Mouse (Mus musculus): Measurements from ENCODE around the gene Xrn2. TPM values are rescaled to one million over a fixed set of nuclear protein-coding genes. Genes with fewer than 3 reads are reported as not detected.
A peak's percentile ranks its signal among the peaks of the same experiment; 100 is the strongest.

The Xrn2 gene
- polyA plus RNA-seq (2016; fragmentation: Nextera tagmentation; extraction: Ambion mirVana): 89.4 and 89.7 TPM in 2 replicates

- peak; percentile 97 for DNase-seq (ENCODE audit: low spot score)
- H3K9me3 ChIP-seq: no peaks in the 10 kb centered on the region
- H3K27me3 ChIP-seq (replicated peaks; ENCODE audit: low read depth, poor library complexity, severe bottlenecking): no peaks in the 10 kb centered on the region
- H3K4me3 ChIP-seq: peak within 1 kb of the TSS; percentile 88
- peaks cover 21% of the 10 kb centered on the region for H3K4me1 ChIP-seq
- H3K27ac ChIP-seq (replicated peaks): peak within 1 kb of the TSS; percentile 98
- H3K36me3 ChIP-seq (replicated peaks): peaks cover 24% of the 10 kb centered on the region
- WGBS: under 1% methylated on average over 37 of the region's 37 CpGs
These were observed at the start of gene Xrn2 for GRCm38 (mm10) chr2:147012623-147013184. Xrn2 (plus strand) TSS chr2:147012996.

- 88% methylated on average over 3 of the region's 3 CpGs for WGBS
- Histone ChIP-seq H3K27ac (replicated peaks) (no peak overlapping the region), H3K27me3 (replicated peaks; ENCODE audit: low read depth, poor library complexity, severe bottlenecking) (no peaks in the 10 kb centered on the region), H3K9me3 (no peaks in the 10 kb centered on the region), H3K4me1 (no peaks in the 10 kb centered on the region), H3K36me3 (replicated peaks) (no peaks in the 10 kb centered on the region; the same call in 1 of the 2 replicates), H3K4me3 (no peak overlapping the region)
- no peak for DNase-seq (ENCODE audit: low spot score)
These were observed 37.8 kb upstream of the Xrn2 start for GRCm38 (mm10) chr2:146975024-146975423.

GRCm38 (mm10) chr2:146975453-146976028, 37.3 kb upstream of the Xrn2 start:
- no peaks in the 10 kb centered on the region for H3K9me3 ChIP-seq
- no peak for DNase-seq (ENCODE audit: low spot score)
- no peak overlapping the region for H3K4me3 ChIP-seq
- no peaks in the 10 kb centered on the region for H3K4me1 ChIP-seq
- H3K27ac ChIP-seq (replicated peaks): no peak overlapping the region
- no peaks in the 10 kb centered on the region for H3K27me3 ChIP-seq (replicated peaks; ENCODE audit: low read depth, poor library complexity, severe bottlenecking)
- no peaks in the 10 kb centered on the region; the same call in 1 of the 2 replicates for H3K36me3 ChIP-seq (replicated peaks)
- WGBS: 90% methylated on average over 3 of the region's 3 CpGs

GRCm38 (mm10) chr2:146982786-146983185, 30.0 kb upstream of the Xrn2 start:
- DNase-seq (ENCODE audit: low spot score): no peak

GRCm38 (mm10) chr2:146984831-146985230, 28.0 kb upstream of the Xrn2 start:
- Histone ChIP-seq H3K9me3 (no peaks in the 10 kb centered on the region), H3K27me3 (replicated peaks; ENCODE audit: low read depth, poor library complexity, severe bottlenecking) (no peaks in the 10 kb centered on the region), H3K36me3 (replicated peaks) (no peaks in the 10 kb centered on the region), H3K4me3 (no peak overlapping the region), H3K27ac (replicated peaks) (no peak overlapping the region), H3K4me1 (no peaks in the 10 kb centered on the region)
- no peak for DNase-seq (ENCODE audit: low spot score)
- WGBS: 92% methylated on average over 2 of the region's 2 CpGs

More at GRCm38 (mm10) chr2:146982786-146983185, 30.0 kb upstream of the Xrn2 start:
- no peaks in the 10 kb centered on the region for H3K27me3 ChIP-seq (replicated peaks; ENCODE audit: low read depth, poor library complexity, severe bottlenecking)
- H3K9me3 ChIP-seq: no peaks in the 10 kb centered on the region
- H3K4me3 ChIP-seq: no peak overlapping the region
- H3K36me3 ChIP-seq (replicated peaks): no peaks in the 10 kb centered on the region
- H3K27ac ChIP-seq (replicated peaks): no peak overlapping the region
- 91% methylated on average over 2 of the region's 2 CpGs for WGBS
- H3K4me1 ChIP-seq: no peaks in the 10 kb centered on the region

GRCm38 (mm10) chr2:146985807-146986206, 27.0 kb upstream of the Xrn2 start:
- Histone ChIP-seq H3K4me1 (no peaks in the 10 kb centered on the region), H3K9me3 (no peaks in the 10 kb centered on the region), H3K4me3 (no peak overlapping the region), H3K36me3 (replicated peaks) (no peaks in the 10 kb centered on the region), H3K27ac (replicated peaks) (no peak overlapping the region), H3K27me3 (replicated peaks; ENCODE audit: low read depth, poor library complexity, severe bottlenecking) (no peaks in the 10 kb centered on the region)
- WGBS: 83% methylated on average over 1 of the region's 1 CpGs
- no peak for DNase-seq (ENCODE audit: low spot score)

GRCm38 (mm10) chr2:146986429-146986828, 26.4 kb upstream of the Xrn2 start:
- Histone ChIP-seq H3K36me3 (replicated peaks) (no peaks in the 10 kb centered on the region), H3K27ac (replicated peaks) (no peak overlapping the region), H3K4me1 (no peaks in the 10 kb centered on the region), H3K9me3 (no peaks in the 10 kb centered on the region), H3K27me3 (replicated peaks; ENCODE audit: low read depth, poor library complexity, severe bottlenecking) (no peaks in the 10 kb centered on the region), H3K4me3 (no peak overlapping the region)
- no peak for DNase-seq (ENCODE audit: low spot score)

GRCm38 (mm10) chr2:147007265-147007664, 5.5 kb upstream of the Xrn2 start:
- peaks cover 9% of the 10 kb centered on the region for H3K4me1 ChIP-seq
- H3K36me3 ChIP-seq (replicated peaks): peaks cover 19% of the 10 kb centered on the region
- no peak overlapping the region for H3K27ac ChIP-seq (replicated peaks)
- no peaks in the 10 kb centered on the region for H3K27me3 ChIP-seq (replicated peaks; ENCODE audit: low read depth, poor library complexity, severe bottlenecking)
- no peak for DNase-seq (ENCODE audit: low spot score)
- WGBS: 91% methylated on average over 2 of the region's 2 CpGs
- no peak overlapping the region for H3K4me3 ChIP-seq
- H3K9me3 ChIP-seq: no peaks in the 10 kb centered on the region

- H3K27me3 ChIP-seq (replicated peaks; ENCODE audit: low read depth, poor library complexity, severe bottlenecking): no peaks in the 10 kb centered on the region
- H3K4me1 ChIP-seq: peaks cover 10% of the 10 kb centered on the region
- H3K36me3 ChIP-seq (replicated peaks): peaks cover 19% of the 10 kb centered on the region
- no peaks in the 10 kb centered on the region for H3K9me3 ChIP-seq
- H3K4me3 ChIP-seq: no peak overlapping the region
- no peak for DNase-seq (ENCODE audit: low spot score)
- H3K27ac ChIP-seq (replicated peaks): no peak overlapping the region
These were observed 3.7 kb upstream of the Xrn2 start for GRCm38 (mm10) chr2:147009084-147009483.

GRCm38 (mm10) chr2:147010141-147010540, 2.7 kb upstream of the Xrn2 start:
- Histone ChIP-seq H3K9me3 (no peaks in the 10 kb centered on the region), H3K27me3 (replicated peaks; ENCODE audit: low read depth, poor library complexity, severe bottlenecking) (no peaks in the 10 kb centered on the region), H3K27ac (replicated peaks) (no peak overlapping the region), H3K36me3 (replicated peaks) (peaks cover 19% of the 10 kb centered on the region), H3K4me1 (peaks cover 20% of the 10 kb centered on the region), H3K4me3 (no peak overlapping the region)
- WGBS: 94% methylated on average over 4 of the region's 4 CpGs
- DNase-seq (ENCODE audit: low spot score): no peak

- no peaks in the 10 kb centered on the region for H3K27me3 ChIP-seq (replicated peaks; ENCODE audit: low read depth, poor library complexity, severe bottlenecking)
- H3K27ac ChIP-seq (replicated peaks): no peak overlapping the region
- H3K36me3 ChIP-seq (replicated peaks): peaks cover 19% of the 10 kb centered on the region
- no peak for DNase-seq (ENCODE audit: low spot score)
- no peaks in the 10 kb centered on the region for H3K9me3 ChIP-seq
- 97% methylated on average over 9 of the region's 9 CpGs for WGBS
- H3K4me1 ChIP-seq: peaks cover 21% of the 10 kb centered on the region
- no peak overlapping the region for H3K4me3 ChIP-seq
These were observed 1.8 kb upstream of the Xrn2 start for GRCm38 (mm10) chr2:147010952-147011351.

GRCm38 (mm10) chr2:147011474-147012140, 1.2 kb upstream of the Xrn2 start:
- Histone ChIP-seq H3K4me3 (peak overlapping the region; percentile 88), H3K27ac (replicated peaks) (peak overlapping the region; percentile 98), H3K4me1 (peaks cover 21% of the 10 kb centered on the region), H3K36me3 (replicated peaks) (peaks cover 22% of the 10 kb centered on the region), H3K27me3 (replicated peaks; ENCODE audit: low read depth, poor library complexity, severe bottlenecking) (no peaks in the 10 kb centered on the region), H3K9me3 (no peaks in the 10 kb centered on the region)
- WGBS: 77% methylated on average over 3 of the region's 3 CpGs
- no peak for DNase-seq (ENCODE audit: low spot score)

- H3K4me1 ChIP-seq: peaks cover 21% of the 10 kb centered on the region
- H3K4me3 ChIP-seq: peak overlapping the region; percentile 88
- no peaks in the 10 kb centered on the region for H3K27me3 ChIP-seq (replicated peaks; ENCODE audit: low read depth, poor library complexity, severe bottlenecking)
- H3K36me3 ChIP-seq (replicated peaks): peaks cover 24% of the 10 kb centered on the region
- no peaks in the 10 kb centered on the region for H3K9me3 ChIP-seq
- peak overlapping the region; percentile 98 for H3K27ac ChIP-seq (replicated peaks)
- no peak for DNase-seq (ENCODE audit: low spot score)
- WGBS: 62% methylated on average over 7 of the region's 7 CpGs
These were observed 614 bp upstream of the Xrn2 start for GRCm38 (mm10) chr2:147012141-147012622.
